Comparison of ENCODE assay signal across 10 mouse cellular contexts in genomic region chr5:89455526-89455925, GRCm38 (mm10). TPM values are rescaled to one million over a fixed set of nuclear protein-coding genes. Genes with fewer than 3 reads are reported as not detected.
DNase-seq lines count a peak whose midpoint lies in the region; ATAC-seq and TF ChIP-seq lines count a peak whose summit lies in the region.
"Had no signal": no experiment of that assay in that cellular context is flagged by ENCODE, and none has a peak within 500 bp of the region (broad histone marks: within the 10 kb centered on the region; RNA-seq: fewer than 3 reads in every experiment).

No protein-coding gene starts in this region.

- no peak overlapping the region for H3K27ac ChIP-seq in intestine, postnatal 0 days (ENCODE audit: low read depth, low read length)
- no peak overlapping the region for H3K27ac ChIP-seq in intestine, embryonic 15.5 days
- no peak overlapping the region for H3K27ac ChIP-seq in ES-E14 (ENCODE audit: insufficient read depth, low read depth, low read length, poor library complexity, severe bottlenecking)
- H3K27ac ChIP-seq in forebrain, embryonic 16.5 days (ENCODE audit: low read length) = no peak overlapping the region
- no peak overlapping the region for H3K27ac ChIP-seq in liver, embryonic 11.5 days (ENCODE audit: low read depth, low read length)
- H3K27ac ChIP-seq: macrophage had no signal

- H3K4me3 ChIP-seq in intestine, postnatal 0 days (ENCODE audit: low read depth, low read length) = no peak overlapping the region
- H3K4me3 ChIP-seq in intestine, embryonic 15.5 days (replicated peaks) = no peak overlapping the region
- H3K4me3 ChIP-seq in ES-E14 (ENCODE audit: insufficient read depth in 1 of 2, low read depth in 1 of 2, low read length in 2 of 2, poor library complexity in 1 of 2, severe bottlenecking in 1 of 2) = no peak overlapping the region
- no peak overlapping the region for H3K4me3 ChIP-seq in forebrain, embryonic 16.5 days (replicated peaks; ENCODE audit: low read length)
- H3K4me3 ChIP-seq in liver, embryonic 11.5 days (ENCODE audit: low read depth, low read length) = no peak overlapping the region

- H3K4me2 ChIP-seq in intestine, postnatal 0 days (replicated peaks; ENCODE audit: low read depth) = no peak overlapping the region
- H3K4me2 ChIP-seq in intestine, embryonic 15.5 days (replicated peaks) = no peak overlapping the region
- H3K4me2 ChIP-seq in forebrain, embryonic 16.5 days (ENCODE audit: low read length) = no peak overlapping the region
- no peak overlapping the region for H3K4me2 ChIP-seq in liver, embryonic 11.5 days

- H3K4me1 ChIP-seq in intestine, postnatal 0 days (replicated peaks; ENCODE audit: control insufficient read depth, insufficient read depth, low read length) = no peaks in the 10 kb centered on the region
- H3K4me1 ChIP-seq in intestine, embryonic 15.5 days (replicated peaks) = no peaks in the 10 kb centered on the region
- H3K4me1 ChIP-seq in ES-E14 (ENCODE audit: control insufficient read depth in 2 of 2, insufficient read depth in 2 of 2, low read length in 2 of 2, poor library complexity in 1 of 2) = no peaks in the 10 kb centered on the region
- no peaks in the 10 kb centered on the region for H3K4me1 ChIP-seq in forebrain, embryonic 16.5 days (replicated peaks; ENCODE audit: control insufficient read depth, insufficient read depth, low read length)
- H3K4me1 ChIP-seq in liver, embryonic 11.5 days (replicated peaks; ENCODE audit: control insufficient read depth, insufficient read depth, low read length) = no peaks in the 10 kb centered on the region

- peak; percentile 88 for TF ChIP-seq CTCF in intestine, postnatal 0 days (IDR thresholded peaks at IDR 0.05; ENCODE audit: low read depth)

- H3K27me3 ChIP-seq in intestine, postnatal 0 days (replicated peaks; ENCODE audit: control insufficient read depth, insufficient read depth, low read length) = no peaks in the 10 kb centered on the region
- no peaks in the 10 kb centered on the region for H3K27me3 ChIP-seq in intestine, embryonic 15.5 days (replicated peaks)
- no peaks in the 10 kb centered on the region for H3K27me3 ChIP-seq in forebrain, embryonic 16.5 days (replicated peaks; ENCODE audit: control insufficient read depth, insufficient read depth, low read length)
- no peaks in the 10 kb centered on the region for H3K27me3 ChIP-seq in liver, embryonic 11.5 days (replicated peaks; ENCODE audit: control insufficient read depth, insufficient read depth, low read length)

- no peaks in the 10 kb centered on the region for H3K9me3 ChIP-seq in intestine, postnatal 0 days (ENCODE audit: control insufficient read depth)
- no peaks in the 10 kb centered on the region for H3K9me3 ChIP-seq in intestine, embryonic 15.5 days
- H3K9me3 ChIP-seq in ES-E14 (ENCODE audit: control insufficient read depth, insufficient read depth, low read depth, low read length) = no peaks in the 10 kb centered on the region
- H3K9me3 ChIP-seq in forebrain, embryonic 16.5 days (ENCODE audit: control insufficient read depth, low read length) = no peaks in the 10 kb centered on the region
- no peaks in the 10 kb centered on the region for H3K9me3 ChIP-seq in liver, embryonic 11.5 days (ENCODE audit: control insufficient read depth, low read length)

- in situ Hi-C loops in ES-E14 (cut with MboI; ENCODE audit: low sequenced_read_pairs in 2 of 2, unreplicated experiment in 2 of 2) = no loop called here

- peak; percentile 62 for DNase-seq in ES-E14 (ENCODE audit: low read depth, low spot score)
- peak; percentile 73 for DNase-seq in adrenal gland, postnatal 10 days
- DNase-seq in liver, embryonic 11.5 days (ENCODE audit: low spot score) = peak; percentile 50
- peak; percentile 21 to 27 for DNase-seq in right cerebral cortex, postnatal 10 days (ENCODE audit: low spot score in 2 of 2)
- no peak for DNase-seq in left cerebral cortex, adult 8-10 months (ENCODE audit: low spot score in 2 of 2)

- no peak for ATAC-seq in intestine, postnatal 0 days
- no peak for ATAC-seq in intestine, embryonic 15.5 days
- peak; percentile 28; the same call in 1 of the 2 replicates for ATAC-seq in forebrain, embryonic 16.5 days
- ATAC-seq in liver, embryonic 11.5 days (replicated peaks; ENCODE audit: low FRiP score) = 0 out of 2 replicates have a peak, but pooled peaks have one; percentile 36

- 55% methylated on average over 8 of the region's 8 CpGs for WGBS in intestine, postnatal 0 days
- WGBS in intestine, embryonic 15.5 days = 47% methylated on average over 8 of the region's 8 CpGs
- WGBS in forebrain, embryonic 16.5 days = 51% methylated on average over 8 of the region's 8 CpGs
- WGBS in liver, embryonic 11.5 days = 54% methylated on average over 8 of the region's 8 CpGs

- no peak overlapping the region for H3K9ac ChIP-seq in intestine, postnatal 0 days (ENCODE audit: low read depth, low read length)
- H3K9ac ChIP-seq in intestine, embryonic 15.5 days = no peak overlapping the region
- no peak overlapping the region for H3K9ac ChIP-seq in ES-E14 (ENCODE audit: insufficient read depth, low read depth, low read length, poor library complexity, severe bottlenecking)
- H3K9ac ChIP-seq in forebrain, embryonic 16.5 days (replicated peaks; ENCODE audit: low read depth, low read length) = no peak overlapping the region
- H3K9ac ChIP-seq in liver, embryonic 11.5 days (ENCODE audit: low read depth, low read length) = no peak overlapping the region

- H3K36me3 ChIP-seq in intestine, postnatal 0 days (ENCODE audit: control insufficient read depth, insufficient read depth) = no peaks in the 10 kb centered on the region
- H3K36me3 ChIP-seq in intestine, embryonic 15.5 days = no peaks in the 10 kb centered on the region
- no peaks in the 10 kb centered on the region for H3K36me3 ChIP-seq in ES-E14 (ENCODE audit: control insufficient read depth, insufficient read depth, low read length, poor library complexity, severe bottlenecking)
- no peaks in the 10 kb centered on the region for H3K36me3 ChIP-seq in forebrain, embryonic 16.5 days (ENCODE audit: control insufficient read depth, insufficient read depth)
- H3K36me3 ChIP-seq in liver, embryonic 11.5 days (ENCODE audit: control insufficient read depth, insufficient read depth, low read length) = no peaks in the 10 kb centered on the region

TF ChIP-seq in ES-E14, 5 proteins besides CTCF, POLR2A, EP300 and RAD21:
- TF ChIP-seq ZNF384 (IDR thresholded peaks at IDR 0.05; ENCODE audit: low read depth, low read length) (no peak), MAFK (IDR thresholded peaks at IDR 0.05; ENCODE audit: insufficient read depth, low read depth, low read length) (no peak), HCFC1 (IDR thresholded peaks at IDR 0.05; ENCODE audit: borderline replicate concordance, insufficient read depth, low read length) (no peak), ZC3H11A (IDR thresholded peaks at IDR 0.05; ENCODE audit: borderline replicate concordance, low read depth, low read length) (peak; percentile 29; the same call in 1 of the 2 replicates), CHD2 (IDR thresholded peaks at IDR 0.05; ENCODE audit: low read depth, low read length) (no peak)
TF ChIP-seq in ES-E14: peak in this region for 1.

RNA-seq across cellular contexts. Expression of gene Gc, which starts 2.2 kb away (rescaled TPM):
- 1.6 and 3.0 TPM in 2 replicates for polyA plus RNA-seq in intestine, postnatal 0 days (2015; fragmentation: Nextera tagmentation; extraction: Ambion mirVana)
- 30.1 and 52.2 TPM in 2 replicates for polyA plus RNA-seq in intestine, embryonic 15.5 days (2015; fragmentation: Nextera tagmentation; extraction: Ambion mirVana)
- not detected in 2 replicates for total RNA-seq in ES-E14 (2012; rRNA removed)
- 100 to 1,000 TPM; 349 to 867 TPM for total RNA-seq in adrenal gland, postnatal 10 days (2021)
- polyA plus RNA-seq in forebrain, embryonic 16.5 days (2015; fragmentation: Nextera tagmentation; extraction: Ambion mirVana) = not detected in 2 replicates
- polyA plus RNA-seq in liver, embryonic 11.5 days (2014; fragmentation: Nextera tagmentation; extraction: Ambion mirVana) = 13.5 and 17.3 TPM in 2 replicates
- not detected for total RNA-seq in left cerebral cortex, adult 8-10 months (2022)
- polyA plus RNA-seq: erythroblast, embryonic 14.5 days; macrophage had no signal

Comparison
In these comparisons a context has a peak if more than half of its experiments do, and no peak if none do; other contexts are left out.
1. ATAC-seq: peak in forebrain, embryonic 16.5 days (single experiment) and liver, embryonic 11.5 days (single experiment); none in intestine, postnatal 0 days (single experiment) and intestine, embryonic 15.5 days (single experiment).
2. DNase-seq: peak in ES-E14 (single experiment), adrenal gland, postnatal 10 days (single experiment), liver, embryonic 11.5 days (single experiment) and right cerebral cortex, postnatal 10 days (2 of 2); none in left cerebral cortex, adult 8-10 months (0 of 2).